Mouse (Mus musculus): ENCODE data around the gene Taf3. TPM values are rescaled to one million over a fixed set of nuclear protein-coding genes. Genes with fewer than 3 reads are reported as not detected.
A peak's percentile ranks its signal among the peaks of the same experiment; 100 is the strongest.

The Taf3 gene
- polyA plus RNA-seq, 2 experiments = 9.2 to 12.4 TPM

- ATAC-seq (ENCODE audit: low FRiP score, low read depth) (no peak), DNase-seq (ENCODE audit: low spot score) (no peak)
- WGBS = 51% methylated on average over 7 of the region's 7 CpGs
- Histone ChIP-seq H3K4me1 (ENCODE audit: control insufficient read depth, insufficient read depth, low read length) (no peaks in the 10 kb centered on the region), H3K9me3 (ENCODE audit: control insufficient read depth, low read length) (no peaks in the 10 kb centered on the region), H3K27ac (replicated peaks; ENCODE audit: low read depth, low read length) (no peak overlapping the region), H3K9ac (ENCODE audit: low read depth, low read length, severe bottlenecking) (no peak overlapping the region), H3K4me3 (replicated peaks; ENCODE audit: low read length) (no peak overlapping the region), H3K36me3 (ENCODE audit: control insufficient read depth, insufficient read depth, low read length) (0 out of 2 replicates have a peak, but pooled peaks cover 4% of the 10 kb centered on the region), H3K4me2 (replicated peaks; ENCODE audit: low read depth, low read length, severe bottlenecking) (no peak overlapping the region), H3K27me3 (ENCODE audit: control insufficient read depth, insufficient read depth, low read length) (no peaks in the 10 kb centered on the region)
- TF ChIP-seq POLR2A (IDR thresholded peaks at IDR 0.05; ENCODE audit: borderline replicate concordance, extremely low read depth, insufficient read depth, insufficient read length) = no peak
Observed at GRCm38 (mm10) chr2:9926194-9926904, 122.0 kb downstream of the Taf3 start.

- DNase-seq (ENCODE audit: low spot score) = no peak
- no peaks in the 10 kb centered on the region for H3K27me3 ChIP-seq (ENCODE audit: control insufficient read depth, insufficient read depth, low read length)
- H3K36me3 ChIP-seq (ENCODE audit: control insufficient read depth, insufficient read depth, low read length) = peaks cover 16% of the 10 kb centered on the region
- H3K9me3 ChIP-seq (ENCODE audit: control insufficient read depth, low read length) = no peaks in the 10 kb centered on the region
- ATAC-seq (ENCODE audit: low FRiP score, low read depth) = no peak
- no peak for TF ChIP-seq POLR2A (IDR thresholded peaks at IDR 0.05; ENCODE audit: borderline replicate concordance, extremely low read depth, insufficient read depth, insufficient read length)
- no peak overlapping the region for H3K9ac ChIP-seq (ENCODE audit: low read depth, low read length, severe bottlenecking)
- 86% methylated on average over 17 of the region's 17 CpGs for WGBS
- no peak overlapping the region for H3K4me3 ChIP-seq (replicated peaks; ENCODE audit: low read length)
- no peaks in the 10 kb centered on the region for H3K4me1 ChIP-seq (ENCODE audit: control insufficient read depth, insufficient read depth, low read length)
- H3K27ac ChIP-seq (replicated peaks; ENCODE audit: low read depth, low read length) = no peak overlapping the region
- H3K4me2 ChIP-seq (replicated peaks; ENCODE audit: low read depth, low read length, severe bottlenecking) = no peak overlapping the region
Observed at GRCm38 (mm10) chr2:9918691-9919471, 129.5 kb downstream of the Taf3 start.

GRCm38 (mm10) chr2:9917602-9918001, 130.8 kb downstream of the Taf3 start:
- ATAC-seq (ENCODE audit: low FRiP score, low read depth) = no peak
- no peak for TF ChIP-seq POLR2A (IDR thresholded peaks at IDR 0.05; ENCODE audit: borderline replicate concordance, extremely low read depth, insufficient read depth, insufficient read length)
- DNase-seq (ENCODE audit: low spot score) = no peak
- Histone ChIP-seq H3K4me1 (ENCODE audit: control insufficient read depth, insufficient read depth, low read length) (no peaks in the 10 kb centered on the region), H3K36me3 (ENCODE audit: control insufficient read depth, insufficient read depth, low read length) (peaks cover 16% of the 10 kb centered on the region), H3K9ac (ENCODE audit: low read depth, low read length, severe bottlenecking) (no peak overlapping the region), H3K4me2 (replicated peaks; ENCODE audit: low read depth, low read length, severe bottlenecking) (no peak overlapping the region), H3K4me3 (replicated peaks; ENCODE audit: low read length) (no peak overlapping the region), H3K27me3 (ENCODE audit: control insufficient read depth, insufficient read depth, low read length) (no peaks in the 10 kb centered on the region), H3K9me3 (ENCODE audit: control insufficient read depth, low read length) (no peaks in the 10 kb centered on the region), H3K27ac (replicated peaks; ENCODE audit: low read depth, low read length) (no peak overlapping the region)
- 84% methylated on average over 9 of the region's 9 CpGs for WGBS

GRCm38 (mm10) chr2:9905995-9906394, 142.4 kb downstream of the Taf3 start:
- ATAC-seq (ENCODE audit: low FRiP score, low read depth) = no peak
- no peaks in the 10 kb centered on the region for H3K36me3 ChIP-seq (ENCODE audit: control insufficient read depth, insufficient read depth, low read length)
- H3K9me3 ChIP-seq (ENCODE audit: control insufficient read depth, low read length) = no peaks in the 10 kb centered on the region
- no peaks in the 10 kb centered on the region; the same call in 1 of the 2 replicates for H3K4me1 ChIP-seq (ENCODE audit: control insufficient read depth, insufficient read depth, low read length)
- peak overlapping the region; percentile 40 for H3K4me2 ChIP-seq (replicated peaks; ENCODE audit: low read depth, low read length, severe bottlenecking)
- no peak for TF ChIP-seq POLR2A (IDR thresholded peaks at IDR 0.05; ENCODE audit: borderline replicate concordance, extremely low read depth, insufficient read depth, insufficient read length)
- 0 out of 2 replicates have a peak overlapping the region, but pooled peaks have one; percentile 21 for H3K9ac ChIP-seq (ENCODE audit: low read depth, low read length, severe bottlenecking)
- H3K27ac ChIP-seq (replicated peaks; ENCODE audit: low read depth, low read length) = no peak overlapping the region
- H3K4me3 ChIP-seq (replicated peaks; ENCODE audit: low read length) = peak overlapping the region; percentile 2; the same call in 1 of the 2 replicates
- DNase-seq (ENCODE audit: low spot score) = no peak
- H3K27me3 ChIP-seq (ENCODE audit: control insufficient read depth, insufficient read depth, low read length) = no peaks in the 10 kb centered on the region
- WGBS = 6% methylated on average over 11 of the region's 11 CpGs

GRCm38 (mm10) chr2:9903854-9904560, 144.4 kb downstream of the Taf3 start:
- no peaks in the 10 kb centered on the region; the same call in 1 of the 2 replicates for H3K4me1 ChIP-seq (ENCODE audit: control insufficient read depth, insufficient read depth, low read length)
- TF ChIP-seq POLR2A (IDR thresholded peaks at IDR 0.05; ENCODE audit: borderline replicate concordance, extremely low read depth, insufficient read depth, insufficient read length) = no peak
- no peak overlapping the region for H3K9ac ChIP-seq (ENCODE audit: low read depth, low read length, severe bottlenecking)
- no peaks in the 10 kb centered on the region for H3K9me3 ChIP-seq (ENCODE audit: control insufficient read depth, low read length)
- no peak overlapping the region for H3K4me2 ChIP-seq (replicated peaks; ENCODE audit: low read depth, low read length, severe bottlenecking)
- no peak for ATAC-seq (ENCODE audit: low FRiP score, low read depth)
- WGBS = 56% methylated on average over 14 of the region's 14 CpGs
- DNase-seq (ENCODE audit: low spot score) = no peak
- peaks cover 9% of the 10 kb centered on the region for H3K27me3 ChIP-seq (ENCODE audit: control insufficient read depth, insufficient read depth, low read length)
- no peak overlapping the region for H3K27ac ChIP-seq (replicated peaks; ENCODE audit: low read depth, low read length)
- H3K36me3 ChIP-seq (ENCODE audit: control insufficient read depth, insufficient read depth, low read length) = no peaks in the 10 kb centered on the region
- H3K4me3 ChIP-seq (replicated peaks; ENCODE audit: low read length) = no peak overlapping the region
